17 mouse cellular contexts compared by ENCODE assay signal in genomic region chr8:110674589-110674988, GRCm38 (mm10).
"Had no signal": no experiment of that assay in that cellular context is flagged by ENCODE, and none has a peak within 500 bp of the region (broad histone marks: within the 10 kb centered on the region; RNA-seq: fewer than 3 reads in every experiment).

No protein-coding gene starts in this region.

- DNase-seq: kidney, postnatal 10 days; kidney, postnatal 36 days; layer of hippocampus, postnatal 36 days; liver, embryonic 13.5 days; lung, adult 2 months; lung, postnatal 14 days; lung, postnatal 4 days; midbrain, embryonic 14.5 days; right cerebral cortex, adult 18-20 months; right cerebral cortex, postnatal 14 days; right cerebral cortex, postnatal 4 days; thymus, postnatal 25 days had no signal

- H3K27ac ChIP-seq: kidney, embryonic 15.5 days; left cerebral cortex, adult 2 months; liver, embryonic 13.5 days; neural tube, embryonic 12.5 days; neural tube, embryonic 15.5 days; stomach, embryonic 15.5 days had no signal

- H3K4me3 ChIP-seq: kidney, embryonic 15.5 days; left cerebral cortex, adult 2 months; liver, embryonic 13.5 days; neural tube, embryonic 12.5 days; neural tube, embryonic 15.5 days; stomach, embryonic 15.5 days had no signal
